Comparison of ENCODE assay signal across 20 mouse cellular contexts in genomic region chr7:141690040-141690439, GRCm38 (mm10). TPM values are rescaled to one million over a fixed set of nuclear protein-coding genes. Genes with fewer than 3 reads are reported as not detected.
"Had no signal": no experiment of that assay in that cellular context is flagged by ENCODE, and none has a peak within 500 bp of the region (broad histone marks: within the 10 kb centered on the region; RNA-seq: fewer than 3 reads in every experiment).

TSS of gene Muc2 (plus strand) at chr7:141690340.

- H3K27me3 ChIP-seq: neural tube, embryonic 13.5 days; neural tube, embryonic 15.5 days; stomach, embryonic 15.5 days had no signal

- H3K36me3 ChIP-seq: midbrain, embryonic 12.5 days; neural tube, embryonic 13.5 days; neural tube, embryonic 15.5 days; stomach, embryonic 15.5 days had no signal

- H3K4me1 ChIP-seq: midbrain, embryonic 12.5 days; neural tube, embryonic 13.5 days; stomach, embryonic 15.5 days had no signal

- H3K9me3 ChIP-seq: midbrain, embryonic 12.5 days; neural tube, embryonic 13.5 days; neural tube, embryonic 15.5 days; stomach, embryonic 15.5 days had no signal

- H3K27ac ChIP-seq: liver, embryonic 14.5 days; midbrain, embryonic 12.5 days; neural tube, embryonic 13.5 days; neural tube, embryonic 15.5 days; stomach, embryonic 15.5 days had no signal

- H3K4me3 ChIP-seq: midbrain, embryonic 12.5 days; myocyte; neural tube, embryonic 13.5 days; neural tube, embryonic 15.5 days; stomach, embryonic 15.5 days had no signal

- ATAC-seq: midbrain, embryonic 16.5 days had no signal

- H3K4me2 ChIP-seq: lung, embryonic 14.5 days; midbrain, embryonic 12.5 days; neural tube, embryonic 13.5 days; neural tube, embryonic 15.5 days; stomach, embryonic 15.5 days had no signal

- H3K9ac ChIP-seq: liver, embryonic 14.5 days; lung, embryonic 14.5 days; midbrain, embryonic 12.5 days; neural tube, embryonic 13.5 days; neural tube, embryonic 15.5 days; stomach, embryonic 15.5 days had no signal

- DNase-seq: lung, adult 18-20 months; lung, embryonic 14.5 days; lung, postnatal 10 days; lung, postnatal 4 days; midbrain, embryonic 14.5 days; right cerebral cortex, adult 18-20 months; right cerebral cortex, postnatal 25 days; right cerebral cortex, postnatal 4 days; thymus, adult 2 months; thymus, postnatal 25 days; thymus, postnatal 4 days had no signal

RNA-seq across cellular contexts. Expression of gene Muc2, which starts in this region (rescaled TPM):
- total RNA-seq: megakaryocyte, adult 5-6 weeks; megakaryocyte-erythroid progenitor cell, adult 5-6 weeks had no signal
- polyA plus RNA-seq: lung, embryonic 14.5 days; myocyte had no signal
